Mouse (Mus musculus) mammary gland, adult 2 months (tissue): ENCODE measurements around the gene Gm15091. TPM values are rescaled to one million over a fixed set of nuclear protein-coding genes. Genes with fewer than 3 reads are reported as not detected.

Source experiments
- polyA plus RNA-seq: library from polyadenylated mRNA; depleted of rRNA; stranded (reverse); fragments of >200 nt; gene quantifications from 2 replicates; pipeline ENCODE4 v1.2.3, GENCODE M21; 2012; ENCODE audit warnings: low replicate concordance; rRNA removed

Gm15091 gene
- not detected in 2 replicates for polyA plus RNA-seq

DNA sequence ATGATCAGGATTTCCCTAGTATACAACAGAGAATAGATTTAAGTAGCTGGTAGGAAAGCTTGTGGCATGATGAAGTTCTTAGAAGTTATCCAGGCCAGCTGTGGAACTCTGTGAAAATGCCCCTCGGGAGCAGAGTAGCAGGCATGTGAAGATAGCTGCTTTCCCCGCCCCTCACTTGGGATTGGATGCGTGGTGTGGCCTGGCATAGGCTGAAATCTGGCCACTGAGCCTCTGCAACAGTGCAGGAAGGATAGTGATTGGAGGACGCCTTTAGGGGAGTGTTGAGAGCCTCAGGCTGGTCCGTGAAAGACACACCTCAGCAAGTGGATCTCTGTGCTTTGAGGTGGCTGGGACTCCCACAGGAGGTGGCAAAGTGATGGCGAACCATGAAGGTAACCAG is at the start of gene Gm15091:
Gm15091 (plus strand) TSS at position 301 of the 400 bp plus-strand sequence.

Other genes starting within 250 kb of the Gm15091 start
- not detected in 2 replicates for gene Gm15097, start 157.2 kb upstream of the Gm15091 start, polyA plus RNA-seq